Mouse (Mus musculus) right cerebral cortex, postnatal 10 days (tissue): ENCODE data around the gene Col6a3.

Experiments
- DNase-seq, 2 experiments: peaks; one replicate each; pipeline ENCODE4 v3.0.0; 2021; ENCODE audit warnings: low spot score in 2 of 2

The Col6a3 gene

GRCm38 (mm10) chr1:90797276-90797891 is 46.4 kb downstream of the Col6a3 start:
- peak; percentile 38 to 46 for DNase-seq

- no peak for DNase-seq
Observed at GRCm38 (mm10) chr1:90793368-90793767, 50.4 kb downstream of the Col6a3 start.

DNA sequence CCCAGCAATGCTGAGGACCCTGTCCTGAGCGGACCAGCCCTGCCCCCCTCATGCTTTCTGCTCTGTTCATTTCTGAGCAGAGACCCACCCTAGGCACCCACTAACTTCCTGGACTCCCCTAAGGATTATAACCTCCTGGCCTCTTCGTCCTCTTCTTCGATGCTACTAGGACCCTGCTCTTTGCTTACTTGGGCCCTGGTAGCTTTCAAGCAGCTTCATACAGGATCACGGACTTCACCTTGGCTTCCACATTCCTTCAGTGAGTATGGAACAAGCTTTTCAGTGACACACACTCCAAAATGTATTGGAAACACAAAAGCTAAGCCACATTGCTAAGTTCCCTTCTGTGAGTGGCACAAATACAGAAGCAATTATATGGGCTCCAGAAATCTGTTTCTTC is 52.8 kb downstream of the Col6a3 start:
- DNase-seq: no peak

GRCm38 (mm10) chr1:90789506-90789905 is 54.3 kb downstream of the Col6a3 start:
- DNase-seq: no peak

- DNase-seq: no peak
Observed at GRCm38 (mm10) chr1:90780446-90780845, 63.3 kb downstream of the Col6a3 start.

- DNase-seq: no peak
Observed at GRCm38 (mm10) chr1:90779072-90779471, 64.7 kb downstream of the Col6a3 start.

DNA sequence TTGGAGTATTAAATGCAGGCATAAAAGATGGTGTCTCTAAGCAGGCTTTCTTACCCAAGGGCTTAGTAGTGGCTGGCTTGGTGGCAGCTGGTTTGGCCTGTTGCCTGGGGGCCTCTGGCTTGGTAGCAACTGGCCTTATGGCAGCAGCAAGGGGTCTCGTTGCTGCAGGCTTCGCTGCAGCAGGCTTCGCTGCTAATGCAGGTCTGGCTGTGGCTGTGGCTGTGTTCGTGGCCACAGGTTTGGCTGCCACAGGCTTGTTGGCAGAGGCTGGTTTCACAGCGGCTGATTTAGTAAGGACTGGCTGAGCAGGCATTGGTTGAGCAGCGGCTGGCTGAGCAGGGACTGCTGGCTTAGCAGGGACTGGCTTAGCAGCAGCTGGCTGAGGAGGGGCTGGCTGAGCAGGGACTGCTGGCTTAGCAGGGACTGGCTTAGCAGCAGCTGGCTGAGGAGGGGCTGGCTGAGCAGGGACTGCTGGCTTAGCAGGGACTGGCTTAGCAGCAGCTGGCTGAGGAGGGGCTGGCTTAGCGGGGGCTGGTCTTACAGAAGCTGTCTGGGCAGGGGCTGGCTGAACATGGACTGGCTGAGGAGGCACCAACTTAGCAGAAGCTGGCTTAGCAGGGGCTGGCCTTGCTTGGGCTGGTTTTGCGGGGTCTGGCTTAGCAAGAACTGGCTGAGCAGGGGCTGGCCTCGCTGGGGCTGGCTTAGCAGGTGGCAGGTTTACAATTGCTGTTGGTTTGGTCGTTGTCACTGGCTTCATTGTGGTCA is 68.1 kb downstream of the Col6a3 start:
- DNase-seq: peak; percentile 51 to 65

DNA sequence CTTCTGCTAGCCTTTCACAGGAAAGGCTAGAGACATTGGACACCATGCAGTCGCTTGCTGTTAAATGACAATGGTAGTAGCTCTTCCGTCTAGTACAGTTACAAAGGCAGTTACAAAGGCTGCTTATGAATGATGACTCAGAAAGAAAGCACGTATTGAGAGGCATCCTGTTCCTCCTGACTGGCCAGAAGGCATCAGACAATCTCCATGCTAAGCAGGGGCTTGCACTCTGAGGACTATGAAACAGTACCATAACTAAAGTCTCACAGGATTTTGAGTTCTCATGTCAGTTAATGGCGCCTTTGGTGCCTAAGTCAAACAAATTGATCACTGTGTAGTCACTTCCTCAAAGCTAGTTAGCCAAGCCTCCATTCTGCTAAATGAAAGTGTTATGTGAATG is 72.6 kb downstream of the Col6a3 start:
- DNase-seq: no peak

DNA sequence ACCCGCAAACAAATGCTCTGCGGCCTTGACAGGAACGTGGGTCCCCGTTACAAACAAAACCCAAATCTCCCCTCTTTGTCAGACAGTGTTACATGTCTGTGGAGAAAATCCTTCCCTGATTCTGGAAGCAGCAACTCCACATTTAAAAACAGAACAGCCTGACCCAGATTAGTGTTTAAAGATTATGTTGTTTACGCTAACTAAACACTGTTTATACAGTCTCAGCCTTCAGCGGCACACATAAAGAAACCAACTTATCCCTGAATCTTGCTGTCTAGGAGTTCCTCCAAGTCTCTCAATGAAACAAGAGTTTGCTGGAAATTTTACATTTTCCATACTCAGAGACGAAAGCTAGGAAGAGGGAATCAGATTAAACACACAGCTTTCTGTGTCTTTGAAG is 73.7 kb downstream of the Col6a3 start:
- DNase-seq: no peak

DNA sequence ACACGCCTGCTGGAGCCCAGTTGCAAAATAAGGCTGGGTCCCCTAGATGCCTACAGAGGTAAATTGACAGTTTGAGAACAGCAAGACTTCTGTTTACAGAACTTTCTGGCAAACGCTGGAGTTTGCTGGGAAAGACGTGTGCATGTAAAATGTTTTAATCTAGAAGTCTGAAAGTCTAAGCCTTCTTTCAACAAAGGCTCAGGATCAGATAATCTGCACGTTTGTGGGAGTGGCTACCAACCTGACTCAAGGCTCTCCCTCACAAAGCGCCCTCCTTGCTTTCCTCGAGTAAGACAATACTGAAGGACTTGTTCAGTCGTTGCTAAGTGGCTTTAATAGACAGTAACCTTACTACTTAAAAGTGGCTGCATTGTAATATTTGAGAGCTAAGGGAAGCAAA is 74.5 kb downstream of the Col6a3 start:
- no peak for DNase-seq

GRCm38 (mm10) chr1:90758091-90758673 is 85.6 kb downstream of the Col6a3 start:
- no peak for DNase-seq

GRCm38 (mm10) chr1:90753869-90754563 is 89.8 kb downstream of the Col6a3 start:
- DNase-seq: peak; percentile 66 to 74

GRCm38 (mm10) chr1:90751221-90751620 is 92.5 kb downstream of the Col6a3 start:
- peak in 1 of 2 experiments; percentile 72 for DNase-seq

DNA sequence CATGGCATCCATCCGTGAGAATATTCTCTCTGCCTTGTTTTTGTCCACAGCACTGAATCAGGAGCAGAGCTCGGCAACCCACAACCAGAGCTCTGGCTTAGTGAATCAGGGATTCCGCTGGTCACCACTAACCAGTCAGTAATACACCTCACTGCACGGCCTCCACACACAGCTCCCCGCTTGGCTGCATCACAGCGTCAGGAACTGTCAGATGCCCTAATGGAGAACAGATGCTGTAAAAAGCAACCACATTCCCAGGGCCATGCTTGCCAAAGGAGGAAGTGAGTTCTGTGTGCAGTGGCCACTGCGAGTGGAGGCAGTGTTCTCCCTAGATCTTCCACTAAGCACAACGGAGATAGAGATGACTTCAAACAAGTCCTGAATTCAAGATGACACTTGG is 93.6 kb downstream of the Col6a3 start:
- peak in 1 of 2 experiments; percentile 43 for DNase-seq

DNA sequence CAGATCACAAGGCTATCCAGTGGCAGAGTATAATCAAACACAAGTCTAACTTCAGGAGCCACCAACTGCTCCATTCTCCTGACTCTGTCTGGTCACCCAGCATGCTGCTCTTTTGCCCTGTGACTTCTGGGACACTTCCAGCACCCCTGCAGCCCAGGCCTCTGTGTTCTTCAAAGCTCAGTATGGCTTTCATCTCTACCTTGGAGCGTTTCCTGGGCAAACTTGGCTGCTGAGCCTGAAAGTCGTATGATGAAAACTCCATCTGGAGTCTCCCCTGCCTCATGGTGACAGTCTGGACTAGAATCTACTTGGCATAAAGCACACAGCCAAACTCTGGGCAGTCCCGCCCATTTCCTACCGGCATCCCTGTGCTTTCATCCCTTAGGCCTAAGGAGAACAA is 95.2 kb downstream of the Col6a3 start:
- DNase-seq: peak; percentile 60 to 70

DNA sequence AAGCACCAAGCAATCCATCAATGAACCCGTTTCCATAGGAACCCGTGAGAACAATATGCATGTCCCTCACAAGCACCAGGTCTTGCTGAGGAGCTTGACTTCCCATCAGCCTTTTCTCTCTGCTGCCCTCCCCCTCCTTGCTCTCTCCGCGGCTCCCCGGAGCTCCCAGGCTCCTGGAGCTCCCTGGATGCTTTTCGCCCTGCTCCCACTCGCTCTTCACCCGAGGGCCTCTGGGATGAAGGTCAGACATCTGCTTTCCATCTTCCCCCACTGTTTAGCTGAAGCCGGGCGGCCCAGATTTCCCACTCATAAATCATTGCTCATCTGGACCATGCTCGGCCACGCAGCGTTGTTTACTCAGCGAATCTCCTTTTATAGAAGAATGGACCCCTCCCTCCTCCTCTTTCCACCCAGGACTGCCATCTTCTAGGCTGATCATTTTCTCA is 99.8 kb downstream of the Col6a3 start:
- peak; percentile 57 to 67 for DNase-seq

- no peak for DNase-seq
Observed at GRCm38 (mm10) chr1:90743445-90743844, 100.3 kb downstream of the Col6a3 start.

- DNase-seq: no peak
Observed at GRCm38 (mm10) chr1:90742641-90743040, 101.1 kb downstream of the Col6a3 start.

- DNase-seq: no peak
Observed at GRCm38 (mm10) chr1:90740216-90741170, 103.3 kb downstream of the Col6a3 start.

DNA sequence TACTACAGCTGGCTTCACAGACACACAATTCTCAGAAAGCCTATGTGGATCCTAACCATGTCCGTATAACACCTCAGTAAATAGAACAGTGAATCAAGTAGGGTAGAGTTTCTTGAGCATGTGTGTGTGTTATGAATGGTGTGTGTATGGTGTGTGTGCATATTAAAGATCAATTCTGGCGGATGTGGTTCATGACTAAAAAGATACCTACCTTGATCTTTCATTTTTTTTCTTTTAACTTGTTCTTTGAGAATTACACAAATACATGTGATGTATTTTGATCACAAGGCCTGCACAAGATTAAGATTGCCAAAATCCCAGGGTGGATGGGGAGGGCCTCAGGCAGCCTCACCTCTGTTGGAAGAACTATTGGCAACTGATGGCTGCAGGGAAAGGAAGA is 104.9 kb downstream of the Col6a3 start:
- no peak for DNase-seq

GRCm38 (mm10) chr1:90729466-90729865 is 114.3 kb downstream of the Col6a3 start:
- DNase-seq: no peak
